14 mouse cellular contexts compared by ENCODE assay signal in genomic region chr12:8728739-8729138, GRCm38 (mm10). TPM values are rescaled to one million over a fixed set of nuclear protein-coding genes. Genes with fewer than 3 reads are reported as not detected.
A peak's percentile ranks its signal among the peaks of the same experiment; 100 is the strongest.
DNase-seq lines count a peak whose midpoint lies in the region; ATAC-seq lines count a peak whose summit lies in the region.
"Had no signal": no experiment of that assay in that cellular context is flagged by ENCODE, and none has a peak within 500 bp of the region (broad histone marks: within the 10 kb centered on the region; RNA-seq: fewer than 3 reads in every experiment).

No protein-coding gene starts in this region.

- H3K4me2 ChIP-seq in heart, embryonic 12.5 days, result no peak overlapping the region
- H3K4me2 ChIP-seq: embryonic facial prominence, embryonic 13.5 days; forebrain, embryonic 12.5 days had no signal

- ATAC-seq in heart, embryonic 12.5 days (ENCODE audit: insufficient number of reproducible peaks, low FRiP score), result no peak
- ATAC-seq: inflammation-experienced regulatory T-cells, adult 6 months had no signal

- no peak overlapping the region for H3K9ac ChIP-seq in heart, embryonic 12.5 days
- H3K9ac ChIP-seq: embryonic facial prominence, embryonic 13.5 days; forebrain, embryonic 12.5 days had no signal

- no peaks in the 10 kb centered on the region for H3K4me1 ChIP-seq in heart, embryonic 12.5 days (replicated peaks)
- H3K4me1 ChIP-seq: embryonic facial prominence, embryonic 13.5 days; forebrain, embryonic 12.5 days; midbrain, embryonic 10.5 days had no signal

- intact Hi-C loops in heart, postnatal 36 days (cut with DNase I), result no loop called here

- peak; percentile 12 for DNase-seq in adrenal gland, adult 2 months
- no peak for DNase-seq in adrenal gland, adult 8-10 months
- peak; percentile 15 to 16 for DNase-seq in heart, postnatal 36 days
- DNase-seq in NIH3T3 (ENCODE audit: low read depth), result peak; percentile 15
- DNase-seq in kidney, postnatal 14 days, result peak; percentile 27
- DNase-seq in spleen, postnatal 14 days (ENCODE audit: low spot score in 2 of 2), result no peak
- DNase-seq in layer of hippocampus, postnatal 10 days (ENCODE audit: low spot score in 2 of 2), result no peak
- DNase-seq: left cerebral cortex, postnatal 4 days; lung, adult 18-20 months had no signal

- H3K4me3 ChIP-seq in heart, embryonic 12.5 days, result no peak overlapping the region
- H3K4me3 ChIP-seq: embryonic facial prominence, embryonic 13.5 days; forebrain, embryonic 12.5 days; midbrain, embryonic 10.5 days had no signal

- H3K27ac ChIP-seq in heart, embryonic 12.5 days (ENCODE audit: poor library complexity, severe bottlenecking), result no peak overlapping the region
- H3K27ac ChIP-seq: embryonic facial prominence, embryonic 13.5 days; forebrain, embryonic 12.5 days; midbrain, embryonic 10.5 days had no signal

- no peaks in the 10 kb centered on the region for H3K9me3 ChIP-seq in heart, embryonic 12.5 days (replicated peaks)
- H3K9me3 ChIP-seq: embryonic facial prominence, embryonic 13.5 days; forebrain, embryonic 12.5 days; midbrain, embryonic 10.5 days had no signal

- 97% methylated on average over 2 of the region's 2 CpGs for WGBS in heart, embryonic 12.5 days

- peaks cover 30% of the 10 kb centered on the region for H3K36me3 ChIP-seq in heart, embryonic 12.5 days

- H3K27me3 ChIP-seq in heart, embryonic 12.5 days (replicated peaks), result no peaks in the 10 kb centered on the region
- H3K27me3 ChIP-seq: embryonic facial prominence, embryonic 13.5 days; forebrain, embryonic 12.5 days had no signal

RNA-seq across cellular contexts. Expression of gene Sdc1, which starts 42.4 kb away (rescaled TPM):
- total RNA-seq in adrenal gland, adult 2 months (2021), result 10 to 100 TPM; 14.0 to 20.9 TPM
- 16.4 and 18.0 TPM in 2 replicates for polyA plus RNA-seq in adrenal gland, adult 2 months (2012; rRNA removed)
- total RNA-seq in adrenal gland, adult 8-10 months (2022), result 10 to 100 TPM in 2 of 4 experiments, 1 to 10 TPM in 2; 7.4 to 21.2 (median 10.8) TPM
- 1 to 10 TPM; 5.2 to 6.9 TPM for total RNA-seq in heart, postnatal 36 days (2021)
- 46.0 and 46.4 TPM in 2 replicates for polyA plus RNA-seq in heart, embryonic 12.5 days (2016; fragmentation: Nextera tagmentation; extraction: Ambion mirVana)
- 1 to 10 TPM; 4.8 to 5.2 TPM for total RNA-seq in layer of hippocampus, postnatal 10 days (2021)

RNA-seq across cellular contexts. Expression of gene Pum2, which starts 54.8 kb away (rescaled TPM):
- 100 to 1,000 TPM; 118 to 121 TPM for total RNA-seq in adrenal gland, adult 2 months (2021)
- polyA plus RNA-seq in adrenal gland, adult 2 months (2012; rRNA removed), result 28.8 and 33.5 TPM in 2 replicates
- total RNA-seq in adrenal gland, adult 8-10 months (2022), result 100 to 1,000 TPM; 152 to 158 (median 154) TPM
- total RNA-seq in heart, postnatal 36 days (2021), result 100 to 1,000 TPM; 125 to 141 TPM
- polyA plus RNA-seq in heart, embryonic 12.5 days (2016; fragmentation: Nextera tagmentation; extraction: Ambion mirVana), result 35.8 and 37.3 TPM in 2 replicates
- total RNA-seq in layer of hippocampus, postnatal 10 days (2021), result 100 to 1,000 TPM; 146 to 157 TPM

Comparison
In these comparisons a context has a peak if more than half of its experiments do, and no peak if none do; other contexts are left out.
1. DNase-seq: peak in adrenal gland, adult 2 months (single experiment), heart, postnatal 36 days (2 of 2), NIH3T3 (single experiment) and kidney, postnatal 14 days (single experiment); none in adrenal gland, adult 8-10 months (single experiment), spleen, postnatal 14 days (0 of 2) and layer of hippocampus, postnatal 10 days (0 of 2).